Mouse (Mus musculus): ENCODE results near the gene Acoxl.

- no peak for TF ChIP-seq POLR2A (IDR thresholded peaks at IDR 0.05; ENCODE audit: borderline replicate concordance, control insufficient read depth, low read depth, low read length)
- no peak for TF ChIP-seq CTCF (IDR thresholded peaks at IDR 0.05; ENCODE audit: control insufficient read depth, insufficient read depth, low read length)
These were observed 137.6 kb downstream of the Acoxl start for GRCm38 (mm10) chr2:127976276-127976675.
